Mouse (Mus musculus): ENCODE data around the gene Ssh1.

GRCm38 (mm10) chr5:113968371-113968770, 25.3 kb downstream of the Ssh1 start:
- no peak for TF ChIP-seq CTCF (IDR thresholded peaks at IDR 0.05; ENCODE audit: borderline replicate concordance, control insufficient read depth, extremely low read depth, insufficient read depth, low read length, poor library complexity)
- TF ChIP-seq POLR2A (IDR thresholded peaks at IDR 0.05; ENCODE audit: control insufficient read depth, extremely low read depth, insufficient read depth, low read length, poor library complexity), result no peak

Measured in thymus, adult 2 months (tissue).